Mouse (Mus musculus) layer of hippocampus, adult 9-10 months (tissue): Measurements from ENCODE around the gene Elf5.

ENCODE experiments used
- DNase-seq: peaks from one replicate; pipeline ENCODE4 v3.0.0; 2022; ENCODE audit warnings: low spot score

Elf5 gene

GRCm38 (mm10) chr2:103411348-103411747 is at the start of gene Elf5:
TSS of gene Elf5 (plus strand) at chr2:103411688.
- DNase-seq: no peak

- DNase-seq: no peak
Observed at GRCm38 (mm10) chr2:103372541-103372940, 38.9 kb upstream of the Elf5 start.

GRCm38 (mm10) chr2:103379502-103380160 is 31.9 kb upstream of the Elf5 start:
- no peak for DNase-seq

GRCm38 (mm10) chr2:103382174-103382573 is 29.3 kb upstream of the Elf5 start:
- no peak for DNase-seq

GRCm38 (mm10) chr2:103387881-103388280 is 23.6 kb upstream of the Elf5 start:
- no peak for DNase-seq

- no peak for DNase-seq
Observed at GRCm38 (mm10) chr2:103388311-103388710, 23.2 kb upstream of the Elf5 start.

GRCm38 (mm10) chr2:103390086-103390988 is 21.2 kb upstream of the Elf5 start:
- peak; percentile 39 for DNase-seq

GRCm38 (mm10) chr2:103391626-103392025 is 19.9 kb upstream of the Elf5 start:
- no peak for DNase-seq

GRCm38 (mm10) chr2:103398110-103398509 is 13.4 kb upstream of the Elf5 start:
- DNase-seq: no peak

- DNase-seq: no peak
Observed at GRCm38 (mm10) chr2:103400691-103401090, 10.8 kb upstream of the Elf5 start.

GRCm38 (mm10) chr2:103406239-103406638 is 5.2 kb upstream of the Elf5 start:
- no peak for DNase-seq

GRCm38 (mm10) chr2:103411816-103412215 is 328 bp downstream of the Elf5 start:
- no peak for DNase-seq

GRCm38 (mm10) chr2:103413381-103413780 is 1.9 kb downstream of the Elf5 start:
- DNase-seq: no peak

GRCm38 (mm10) chr2:103415774-103416173 is 4.3 kb downstream of the Elf5 start:
- no peak for DNase-seq

GRCm38 (mm10) chr2:103420650-103421507 is 9.4 kb downstream of the Elf5 start:
- DNase-seq: no peak

- no peak for DNase-seq
Observed at GRCm38 (mm10) chr2:103423884-103424283, 12.4 kb downstream of the Elf5 start.

- peak; percentile 53 for DNase-seq
Observed at GRCm38 (mm10) chr2:103424349-103425026, 13.0 kb downstream of the Elf5 start.

GRCm38 (mm10) chr2:103425456-103426063 is 14.1 kb downstream of the Elf5 start:
- no peak for DNase-seq

- no peak for DNase-seq
Observed at GRCm38 (mm10) chr2:103428356-103428755, 16.9 kb downstream of the Elf5 start.

GRCm38 (mm10) chr2:103430712-103431111 is 19.2 kb downstream of the Elf5 start:
- DNase-seq: no peak

- no peak for DNase-seq
Observed at GRCm38 (mm10) chr2:103432695-103433275, 21.3 kb downstream of the Elf5 start.
